Mouse (Mus musculus): ENCODE data around the gene Fam107b. TPM values are rescaled to one million over a fixed set of nuclear protein-coding genes. Genes with fewer than 3 reads are reported as not detected.
A peak's percentile ranks its signal among the peaks of the same experiment; 100 is the strongest.

Gene Fam107b
- polyA plus RNA-seq, 1 experiment from 2014 or later: 61.7 TPM

GRCm38 (mm10) chr2:3656091-3656490, 85.8 kb downstream of the Fam107b start:
- no peaks in the 10 kb centered on the region for H3K9me3 ChIP-seq (ENCODE audit: control insufficient read depth, low read length)
- no peaks in the 10 kb centered on the region for H3K4me1 ChIP-seq (replicated peaks; ENCODE audit: control insufficient read depth, insufficient read depth, low read length)
- no peak overlapping the region for H3K4me3 ChIP-seq (replicated peaks; ENCODE audit: low read length)
- H3K27me3 ChIP-seq (replicated peaks; ENCODE audit: control insufficient read depth, insufficient read depth, low read length): no peaks in the 10 kb centered on the region
- H3K9ac ChIP-seq (replicated peaks; ENCODE audit: low read depth, low read length): no peak overlapping the region
- ATAC-seq: no peak
- no peak overlapping the region for H3K4me2 ChIP-seq (ENCODE audit: low read length)
- no peak overlapping the region for H3K27ac ChIP-seq (ENCODE audit: low read length)
- WGBS: 81% methylated on average over 3 of the region's 3 CpGs
- no peaks in the 10 kb centered on the region for H3K36me3 ChIP-seq (ENCODE audit: control insufficient read depth, insufficient read depth)

- H3K27ac ChIP-seq (ENCODE audit: low read length): no peak overlapping the region
- WGBS: 93% methylated on average over 6 of the region's 6 CpGs
- no peak overlapping the region for H3K9ac ChIP-seq (replicated peaks; ENCODE audit: low read depth, low read length)
- no peaks in the 10 kb centered on the region for H3K9me3 ChIP-seq (ENCODE audit: control insufficient read depth, low read length)
- no peaks in the 10 kb centered on the region for H3K36me3 ChIP-seq (ENCODE audit: control insufficient read depth, insufficient read depth)
- no peak overlapping the region for H3K4me3 ChIP-seq (replicated peaks; ENCODE audit: low read length)
- H3K27me3 ChIP-seq (replicated peaks; ENCODE audit: control insufficient read depth, insufficient read depth, low read length): no peaks in the 10 kb centered on the region
- H3K4me1 ChIP-seq (replicated peaks; ENCODE audit: control insufficient read depth, insufficient read depth, low read length): no peaks in the 10 kb centered on the region
- H3K4me2 ChIP-seq (ENCODE audit: low read length): no peak overlapping the region
- ATAC-seq: no peak
Measured at GRCm38 (mm10) chr2:3656834-3657233, 86.5 kb downstream of the Fam107b start.

GRCm38 (mm10) chr2:3657376-3657775, 87.1 kb downstream of the Fam107b start:
- Histone ChIP-seq H3K36me3 (ENCODE audit: control insufficient read depth, insufficient read depth) (no peaks in the 10 kb centered on the region), H3K4me3 (replicated peaks; ENCODE audit: low read length) (no peak overlapping the region), H3K27ac (ENCODE audit: low read length) (no peak overlapping the region), H3K9me3 (ENCODE audit: control insufficient read depth, low read length) (no peaks in the 10 kb centered on the region), H3K4me1 (replicated peaks; ENCODE audit: control insufficient read depth, insufficient read depth, low read length) (no peaks in the 10 kb centered on the region), H3K27me3 (replicated peaks; ENCODE audit: control insufficient read depth, insufficient read depth, low read length) (no peaks in the 10 kb centered on the region), H3K9ac (replicated peaks; ENCODE audit: low read depth, low read length) (no peak overlapping the region), H3K4me2 (ENCODE audit: low read length) (no peak overlapping the region)
- ATAC-seq: no peak
- 87% methylated on average over 5 of the region's 5 CpGs for WGBS

- no peaks in the 10 kb centered on the region for H3K27me3 ChIP-seq (replicated peaks; ENCODE audit: control insufficient read depth, insufficient read depth, low read length)
- H3K9ac ChIP-seq (replicated peaks; ENCODE audit: low read depth, low read length): no peak overlapping the region
- 64% methylated on average over 11 of the region's 11 CpGs for WGBS
- no peaks in the 10 kb centered on the region for H3K4me1 ChIP-seq (replicated peaks; ENCODE audit: control insufficient read depth, insufficient read depth, low read length)
- H3K9me3 ChIP-seq (ENCODE audit: control insufficient read depth, low read length): no peaks in the 10 kb centered on the region
- H3K27ac ChIP-seq (ENCODE audit: low read length): no peak overlapping the region
- no peak overlapping the region for H3K4me3 ChIP-seq (replicated peaks; ENCODE audit: low read length)
- no peak overlapping the region for H3K4me2 ChIP-seq (ENCODE audit: low read length)
- no peaks in the 10 kb centered on the region for H3K36me3 ChIP-seq (ENCODE audit: control insufficient read depth, insufficient read depth)
- ATAC-seq: no peak
Measured at GRCm38 (mm10) chr2:3657811-3658730, 87.8 kb downstream of the Fam107b start.

- Histone ChIP-seq H3K9ac (replicated peaks; ENCODE audit: low read depth, low read length) (no peak overlapping the region), H3K9me3 (ENCODE audit: control insufficient read depth, low read length) (no peaks in the 10 kb centered on the region), H3K36me3 (ENCODE audit: control insufficient read depth, insufficient read depth) (no peaks in the 10 kb centered on the region), H3K27me3 (replicated peaks; ENCODE audit: control insufficient read depth, insufficient read depth, low read length) (no peaks in the 10 kb centered on the region), H3K4me2 (ENCODE audit: low read length) (no peak overlapping the region), H3K4me1 (replicated peaks; ENCODE audit: control insufficient read depth, insufficient read depth, low read length) (no peaks in the 10 kb centered on the region), H3K4me3 (replicated peaks; ENCODE audit: low read length) (no peak overlapping the region), H3K27ac (ENCODE audit: low read length) (no peak overlapping the region)
- WGBS: 5% methylated on average over 4 of the region's 4 CpGs
- no peak for ATAC-seq
Measured at GRCm38 (mm10) chr2:3658900-3659299, 88.6 kb downstream of the Fam107b start.

- H3K9me3 ChIP-seq (ENCODE audit: control insufficient read depth, low read length): no peaks in the 10 kb centered on the region
- no peak for ATAC-seq
- no peak overlapping the region for H3K27ac ChIP-seq (ENCODE audit: low read length)
- no peak overlapping the region for H3K4me3 ChIP-seq (replicated peaks; ENCODE audit: low read length)
- H3K4me1 ChIP-seq (replicated peaks; ENCODE audit: control insufficient read depth, insufficient read depth, low read length): no peaks in the 10 kb centered on the region
- no peaks in the 10 kb centered on the region for H3K27me3 ChIP-seq (replicated peaks; ENCODE audit: control insufficient read depth, insufficient read depth, low read length)
- 27% methylated on average over 5 of the region's 5 CpGs for WGBS
- no peak overlapping the region for H3K4me2 ChIP-seq (ENCODE audit: low read length)
- H3K36me3 ChIP-seq (ENCODE audit: control insufficient read depth, insufficient read depth): no peaks in the 10 kb centered on the region
- no peak overlapping the region for H3K9ac ChIP-seq (replicated peaks; ENCODE audit: low read depth, low read length)
Measured at GRCm38 (mm10) chr2:3659300-3659910, 89.1 kb downstream of the Fam107b start.

- Histone ChIP-seq H3K9me3 (ENCODE audit: control insufficient read depth, low read length) (no peaks in the 10 kb centered on the region), H3K9ac (replicated peaks; ENCODE audit: low read depth, low read length) (no peak overlapping the region), H3K4me1 (replicated peaks; ENCODE audit: control insufficient read depth, insufficient read depth, low read length) (no peaks in the 10 kb centered on the region), H3K4me3 (replicated peaks; ENCODE audit: low read length) (no peak overlapping the region), H3K4me2 (ENCODE audit: low read length) (no peak overlapping the region), H3K27ac (ENCODE audit: low read length) (no peak overlapping the region), H3K27me3 (replicated peaks; ENCODE audit: control insufficient read depth, insufficient read depth, low read length) (no peaks in the 10 kb centered on the region), H3K36me3 (ENCODE audit: control insufficient read depth, insufficient read depth) (no peaks in the 10 kb centered on the region)
- ATAC-seq: no peak
- WGBS: 73% methylated on average over 6 of the region's 6 CpGs
Measured at GRCm38 (mm10) chr2:3664086-3664485, 93.8 kb downstream of the Fam107b start.

- Histone ChIP-seq H3K9me3 (ENCODE audit: control insufficient read depth, low read length) (no peaks in the 10 kb centered on the region), H3K9ac (replicated peaks; ENCODE audit: low read depth, low read length) (no peak overlapping the region), H3K27me3 (replicated peaks; ENCODE audit: control insufficient read depth, insufficient read depth, low read length) (no peaks in the 10 kb centered on the region), H3K4me2 (ENCODE audit: low read length) (no peak overlapping the region), H3K4me1 (replicated peaks; ENCODE audit: control insufficient read depth, insufficient read depth, low read length) (no peaks in the 10 kb centered on the region), H3K36me3 (ENCODE audit: control insufficient read depth, insufficient read depth) (no peaks in the 10 kb centered on the region), H3K27ac (ENCODE audit: low read length) (no peak overlapping the region), H3K4me3 (replicated peaks; ENCODE audit: low read length) (no peak overlapping the region)
- ATAC-seq: peak; percentile 43; the same call in 1 of the 2 replicates
- WGBS: 57% methylated on average over 3 of the region's 3 CpGs
Measured at GRCm38 (mm10) chr2:3668682-3669081, 98.4 kb downstream of the Fam107b start.

- Histone ChIP-seq H3K27ac (ENCODE audit: low read length) (no peak overlapping the region), H3K4me1 (replicated peaks; ENCODE audit: control insufficient read depth, insufficient read depth, low read length) (no peaks in the 10 kb centered on the region), H3K4me2 (ENCODE audit: low read length) (no peak overlapping the region), H3K27me3 (replicated peaks; ENCODE audit: control insufficient read depth, insufficient read depth, low read length) (no peaks in the 10 kb centered on the region), H3K9me3 (ENCODE audit: control insufficient read depth, low read length) (no peaks in the 10 kb centered on the region), H3K9ac (replicated peaks; ENCODE audit: low read depth, low read length) (no peak overlapping the region), H3K36me3 (ENCODE audit: control insufficient read depth, insufficient read depth) (no peaks in the 10 kb centered on the region), H3K4me3 (replicated peaks; ENCODE audit: low read length) (no peak overlapping the region)
- 55% methylated on average over 2 of the region's 2 CpGs for WGBS
- no peak for ATAC-seq
Measured at GRCm38 (mm10) chr2:3669646-3670045, 99.4 kb downstream of the Fam107b start.

Measured in forebrain, embryonic 16.5 days (tissue).